Mouse (Mus musculus) left cerebral cortex, adult 8-10 months (tissue): ENCODE measurements around the gene Vps9d1. TPM values are rescaled to one million over a fixed set of nuclear protein-coding genes. Genes with fewer than 3 reads are reported as not detected.
"Not testable (repeated sequence)": the region's sequence is repeated elsewhere in the genome, so short reads cannot be mapped to it uniquely, and the experiment has no call there.

Experiments used
- DNase-seq, 2 experiments: peaks; one replicate each; pipeline ENCODE4 v3.0.0; 2022; ENCODE audit warnings: low spot score in 2 of 2
- total RNA-seq, 4 experiments: library from RNA; stranded (reverse); gene quantifications; 2 replicates each; pipeline ENCODE4 v1.2.4; 2022

Vps9d1 gene
- total RNA-seq, 4 experiments from 2014 or later: 53.3 to 72.7 (median 58.6) TPM

- DNase-seq: no peak
Measured at GRCm38 (mm10) chr8:123215430-123215829, 38.7 kb downstream of the Vps9d1 start.

GRCm38 (mm10) chr8:123213118-123213772, 40.9 kb downstream of the Vps9d1 start:
- DNase-seq: no peak

- DNase-seq: peak; percentile 72 to 87
Measured at GRCm38 (mm10) chr8:123212321-123213117, 41.6 kb downstream of the Vps9d1 start, which contains the start of the genes Chmp1a and Spata33. Gene Chmp1a, minus strand, starts transcription at chr8:123212763. Gene Spata33, plus strand, starts transcription at chr8:123212832.

GRCm38 (mm10) chr8:123211876-123212275, 42.3 kb downstream of the Vps9d1 start:
- no peak for DNase-seq

- no peak for DNase-seq
Measured at GRCm38 (mm10) chr8:123203571-123203970, 50.6 kb downstream of the Vps9d1 start.

GRCm38 (mm10) chr8:123202288-123202687, 51.9 kb downstream of the Vps9d1 start:
- peak in 1 of 2 experiments; percentile 64 for DNase-seq

- no peak for DNase-seq
Measured at GRCm38 (mm10) chr8:123199864-123200263, 54.3 kb downstream of the Vps9d1 start.

- DNase-seq: not testable (repeated sequence)
Measured at GRCm38 (mm10) chr8:123197016-123197415, 57.1 kb downstream of the Vps9d1 start.

GRCm38 (mm10) chr8:123193771-123194170, 60.4 kb downstream of the Vps9d1 start:
- no peak for DNase-seq

Other genes starting within 250 kb of the Vps9d1 start
- gene Ankrd11, start 212.1 kb downstream of the Vps9d1 start, total RNA-seq: 100 to 1,000 TPM; 146 to 152 (median 151) TPM
- 10 to 100 TPM; 54.2 to 66.2 (median 63.3) TPM for gene Spg7, start 191.4 kb downstream of the Vps9d1 start, total RNA-seq
- 100 to 1,000 TPM; 401 to 484 (median 442) TPM for gene Rpl13, start 152.0 kb downstream of the Vps9d1 start, total RNA-seq
- gene Cpne7, start 137.0 kb downstream of the Vps9d1 start, total RNA-seq: 10 to 100 TPM; 46.8 to 60.2 (median 57.2) TPM
- gene Sult5a1, start 96.0 kb downstream of the Vps9d1 start, total RNA-seq: under 1 TPM in 2 of 4 experiments, not detected in 2; 0.15 to 0.37 TPM
- under 1 TPM in 1 of 4 experiments, not detected in 3; 0.16 TPM for gene Dpep1, start 68.1 kb downstream of the Vps9d1 start, total RNA-seq
- 100 to 1,000 TPM in 1 of 4 experiments, 10 to 100 TPM in 3; 86.9 to 101 (median 93.5) TPM for gene Chmp1a, start 41.6 kb downstream of the Vps9d1 start, total RNA-seq
- 1 to 10 TPM; 6.0 to 7.9 (median 6.2) TPM for gene Spata33, start 41.5 kb downstream of the Vps9d1 start, total RNA-seq
- 100 to 1,000 TPM in 1 of 4 experiments, 10 to 100 TPM in 3; 87.5 to 104 (median 91.5) TPM for gene Cdk10, start 29.5 kb downstream of the Vps9d1 start, total RNA-seq
- gene Spata2l, start 18.1 kb downstream of the Vps9d1 start, total RNA-seq: 10 to 100 TPM; 54.3 to 61.9 (median 60.4) TPM
- gene Zfp276, start 153 bp downstream of the Vps9d1 start, total RNA-seq: 10 to 100 TPM; 20.0 to 25.7 (median 23.2) TPM
- gene Fanca, start 64.2 kb upstream of the Vps9d1 start, total RNA-seq: 1 to 10 TPM; 1.3 to 2.8 (median 2.2) TPM
- gene Spire2, start 78.4 kb upstream of the Vps9d1 start, total RNA-seq: 10 to 100 TPM; 17.3 to 19.0 (median 18.1) TPM
- gene Tcf25, start 119.4 kb upstream of the Vps9d1 start, total RNA-seq: 100 to 1,000 TPM; 555 to 559 (median 558) TPM
- not detected for gene Mc1r, start 152.8 kb upstream of the Vps9d1 start, total RNA-seq
- 100 to 1,000 TPM; 381 to 406 (median 387) TPM for gene Tubb3, start 157.1 kb upstream of the Vps9d1 start, total RNA-seq
- gene Def8, start 169.2 kb upstream of the Vps9d1 start, total RNA-seq: 10 to 100 TPM; 54.1 to 61.0 (median 57.0) TPM
- 10 to 100 TPM; 25.2 to 33.7 (median 32.5) TPM for gene Afg3l1, start 223.6 kb upstream of the Vps9d1 start, total RNA-seq